Mouse (Mus musculus): ENCODE results near the gene Rpn1.
"Not testable (repeated sequence)": the region's sequence is repeated elsewhere in the genome, so short reads cannot be mapped to it uniquely, and the experiment has no call there.

Gene Rpn1

DNA sequence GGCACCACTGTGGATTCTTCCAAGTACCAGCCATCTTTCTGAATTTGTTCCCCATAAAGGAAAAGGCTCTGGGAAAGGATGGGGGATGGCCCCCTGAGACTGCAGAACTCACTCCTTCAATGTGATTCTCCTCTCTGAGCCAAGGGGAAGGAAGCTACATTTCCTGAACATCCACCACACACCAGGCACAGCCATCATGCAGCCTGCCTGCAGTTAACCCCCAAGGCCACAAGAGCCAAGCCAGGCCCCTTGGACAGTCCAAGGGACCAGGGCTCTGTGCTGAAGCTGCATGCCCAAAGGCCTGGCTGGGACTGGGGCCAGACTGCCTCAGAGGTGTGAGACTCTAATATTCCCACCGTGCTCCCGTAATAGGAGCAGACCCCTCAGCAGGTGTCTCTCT is 37.5 kb downstream of the Rpn1 start:
- no peak for DNase-seq (ENCODE audit: low spot score)

- DNase-seq (ENCODE audit: low spot score): no peak
Measured at GRCm38 (mm10) chr6:88123150-88123857, 39.0 kb downstream of the Rpn1 start.

DNA sequence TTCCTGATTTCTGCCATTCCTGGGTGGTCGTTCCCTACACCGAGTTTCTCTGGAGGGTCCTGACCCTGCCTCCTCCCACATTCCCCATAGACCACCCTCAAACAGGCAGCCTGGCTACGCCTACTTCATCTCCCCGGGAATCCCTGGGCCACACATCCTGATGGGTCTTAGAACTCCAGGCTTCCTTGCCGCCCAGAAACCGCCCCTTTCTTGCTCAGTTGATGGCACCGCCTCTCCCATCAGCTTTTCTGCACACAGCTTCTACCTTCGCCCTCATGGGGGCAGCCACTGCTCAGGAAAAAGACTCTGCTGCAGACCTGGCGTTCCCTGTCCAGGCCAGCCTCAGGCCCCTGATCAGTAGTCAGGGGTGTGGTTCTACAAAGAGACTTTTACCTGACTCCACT is 39.6 kb downstream of the Rpn1 start:
- no peak for DNase-seq (ENCODE audit: low spot score)

GRCm38 (mm10) chr6:88124551-88124950 is 40.3 kb downstream of the Rpn1 start:
- DNase-seq (ENCODE audit: low spot score): no peak

DNA sequence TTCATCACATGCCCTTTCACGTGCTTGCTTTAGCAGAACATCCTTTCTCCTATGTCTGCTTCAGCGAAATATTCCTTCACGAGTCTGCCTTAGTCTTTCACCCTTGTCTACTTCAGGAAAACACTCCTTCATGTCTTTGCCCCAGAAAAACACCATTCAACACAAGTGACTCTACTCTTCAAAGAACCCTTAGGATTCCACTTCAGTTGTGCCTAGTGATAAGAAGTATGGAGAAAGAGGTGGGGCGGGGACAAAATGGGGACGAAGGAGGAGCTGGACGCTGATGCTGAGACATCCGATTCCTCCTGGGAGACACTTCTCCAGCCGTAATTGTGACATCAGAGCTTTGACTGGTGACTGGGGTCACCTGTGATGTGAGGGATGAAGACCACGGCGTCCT is 41.5 kb downstream of the Rpn1 start:
- not testable (repeated sequence) for DNase-seq (ENCODE audit: low spot score)

GRCm38 (mm10) chr6:88131521-88131920 is 47.2 kb downstream of the Rpn1 start:
- DNase-seq (ENCODE audit: low spot score): no peak

GRCm38 (mm10) chr6:88132051-88132450 is 47.8 kb downstream of the Rpn1 start:
- no peak for DNase-seq (ENCODE audit: low spot score)

GRCm38 (mm10) chr6:88133061-88133460 is 48.8 kb downstream of the Rpn1 start:
- DNase-seq (ENCODE audit: low spot score): no peak

- no peak for DNase-seq (ENCODE audit: low spot score)
Measured at GRCm38 (mm10) chr6:88133878-88134277, 49.6 kb downstream of the Rpn1 start.

DNA sequence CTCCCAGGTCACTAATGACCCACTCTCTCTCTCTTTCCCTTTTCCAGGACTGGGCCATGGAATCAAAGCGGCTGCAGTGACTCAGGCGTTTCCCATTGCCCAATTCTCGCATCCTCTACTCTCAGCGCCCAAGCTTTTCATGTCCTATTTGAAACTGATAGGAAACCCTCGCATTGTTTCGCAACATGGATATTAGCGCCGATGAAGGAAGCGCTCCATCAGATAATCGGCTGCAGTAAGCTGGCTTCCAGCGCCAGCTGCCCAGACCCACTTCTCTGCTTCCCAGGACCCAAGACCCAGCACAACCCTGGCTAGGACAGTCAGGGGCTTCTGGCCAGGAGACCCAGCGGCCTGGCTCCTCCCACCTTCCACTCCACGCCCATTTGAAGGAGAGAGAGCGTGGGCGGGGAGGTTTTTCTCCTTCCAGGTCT is 51.9 kb downstream of the Rpn1 start:
- DNase-seq (ENCODE audit: low spot score): no peak

- no peak for DNase-seq (ENCODE audit: low spot score)
Measured at GRCm38 (mm10) chr6:88138485-88138884, 54.2 kb downstream of the Rpn1 start.

DNA sequence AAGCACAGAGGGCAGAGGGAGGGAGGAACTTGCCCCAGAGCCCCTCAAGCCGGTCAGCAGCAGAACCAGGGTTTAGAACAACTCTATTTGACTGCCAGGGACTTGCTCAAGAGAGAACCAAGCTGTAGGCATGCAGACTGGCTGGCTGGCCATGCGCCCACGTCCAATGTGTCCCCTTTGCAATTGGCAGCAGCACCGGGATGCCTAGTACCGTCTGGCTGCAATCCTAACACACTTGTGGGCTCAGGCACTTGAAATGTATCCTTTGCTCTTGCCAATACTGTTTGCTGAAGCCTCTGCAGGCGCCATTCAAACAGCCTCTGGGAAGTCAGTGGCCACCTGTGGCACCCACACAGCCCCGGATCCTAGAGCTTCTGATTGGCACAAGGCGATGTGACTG is 56.0 kb downstream of the Rpn1 start:
- DNase-seq (ENCODE audit: low spot score): no peak

GRCm38 (mm10) chr6:88145793-88146192 is 61.5 kb downstream of the Rpn1 start:
- no peak for DNase-seq (ENCODE audit: low spot score)

GRCm38 (mm10) chr6:88146576-88146975 is 62.3 kb downstream of the Rpn1 start:
- no peak for DNase-seq (ENCODE audit: low spot score)

- no peak for DNase-seq (ENCODE audit: low spot score)
Measured at GRCm38 (mm10) chr6:88147411-88148003, 63.2 kb downstream of the Rpn1 start.

- no peak for DNase-seq (ENCODE audit: low spot score)
Measured at GRCm38 (mm10) chr6:88151335-88151734, 67.1 kb downstream of the Rpn1 start.

DNA sequence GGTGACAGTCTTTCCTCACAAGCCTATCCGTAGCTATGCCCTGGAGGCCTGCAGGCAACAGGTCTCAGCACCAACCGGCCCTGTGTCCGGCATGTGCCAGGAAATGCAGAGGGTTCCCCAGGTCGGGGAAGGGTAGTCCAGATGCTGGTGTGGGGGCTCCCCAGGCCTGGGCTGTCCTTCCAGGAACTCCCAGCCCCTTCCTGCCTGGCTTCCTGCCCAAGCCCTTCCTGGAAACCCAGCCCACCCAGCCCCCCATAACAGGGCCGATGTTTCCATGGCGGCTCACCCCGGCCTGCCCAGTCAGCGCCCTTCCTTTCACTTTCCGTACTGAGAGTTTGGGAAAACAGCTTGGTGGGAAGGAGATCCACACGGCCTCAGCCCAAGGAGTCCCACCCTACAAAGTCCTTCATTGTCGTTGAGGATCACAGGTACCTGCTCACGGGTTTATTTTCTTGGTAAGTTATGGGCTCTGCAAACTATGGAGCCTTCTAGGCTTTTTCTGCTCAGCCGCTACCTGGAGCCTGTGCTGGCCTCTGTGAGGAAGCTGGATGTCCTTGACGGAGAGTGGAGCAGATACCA is 67.9 kb downstream of the Rpn1 start:
- DNase-seq (ENCODE audit: low spot score): no peak

- no peak for DNase-seq (ENCODE audit: low spot score)
Measured at GRCm38 (mm10) chr6:88152979-88153378, 68.7 kb downstream of the Rpn1 start.

All from T-cell, adult 2 months (primary cell).